Mouse (Mus musculus): Measurements from ENCODE around the gene Gli3.

- TF ChIP-seq CTCF (IDR thresholded peaks at IDR 0.05) (no peak), POLR2A (IDR thresholded peaks at IDR 0.05; ENCODE audit: insufficient read depth, low read depth, low read length) (no peak), EP300 (IDR thresholded peaks at IDR 0.05; ENCODE audit: insufficient read depth, low read depth, low read length) (no peak)
These were observed 279.7 kb downstream of the Gli3 start for GRCm38 (mm10) chr13:15742777-15743176.
